Mouse (Mus musculus): ENCODE results near the gene P2ry1.

P2ry1 gene

DNA sequence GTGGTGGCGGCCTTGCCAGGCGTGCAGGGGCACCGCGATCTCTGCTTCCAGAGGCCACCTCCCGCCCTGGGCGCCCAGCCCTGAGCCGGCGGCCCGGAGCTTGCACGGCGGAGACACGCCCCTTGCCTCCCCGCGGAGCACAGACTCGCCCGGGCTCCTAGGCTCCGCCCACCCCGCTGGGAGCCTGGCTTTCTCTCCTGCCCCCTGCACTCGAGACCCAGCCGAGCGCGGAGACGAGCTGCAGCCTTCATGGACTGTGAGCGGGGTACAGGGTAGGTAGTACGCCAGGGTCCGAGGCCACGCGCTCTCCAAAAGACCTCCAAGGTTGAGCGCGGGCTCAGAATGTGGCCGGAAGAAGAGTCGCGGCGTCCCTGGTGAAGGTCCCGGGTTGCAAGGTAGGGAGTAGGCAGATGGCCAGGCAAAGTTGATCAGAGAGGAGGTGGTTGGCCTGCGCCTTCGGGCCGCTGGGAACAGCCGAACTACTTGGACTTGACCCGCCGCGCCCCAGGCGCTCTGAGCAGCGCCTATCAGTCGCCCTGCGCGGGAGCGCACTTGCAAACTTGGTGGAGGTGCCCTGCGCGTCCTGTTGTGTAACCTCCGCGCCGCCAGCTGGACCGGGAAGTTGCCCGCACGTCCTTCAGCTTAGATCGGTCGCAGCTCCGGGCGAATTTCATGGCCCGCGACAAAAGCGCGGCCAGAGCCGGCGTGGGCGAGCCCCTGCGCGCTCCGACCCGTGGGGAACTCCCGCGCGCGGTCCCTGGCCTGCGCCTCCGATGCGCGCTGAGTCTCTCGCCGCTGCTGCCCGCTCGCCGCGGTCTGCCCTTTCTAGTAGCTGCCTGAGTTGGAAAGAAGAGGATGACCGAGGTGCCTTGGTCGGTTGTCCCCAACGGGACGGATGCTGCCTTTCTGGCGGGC, at the start of gene P2ry1:
TSS of gene P2ry1 (plus strand) at position 209 of the 915 bp plus-strand sequence.
- peak; percentile 7 to 26 for DNase-seq (ENCODE audit: low spot score in 2 of 2)

DNA sequence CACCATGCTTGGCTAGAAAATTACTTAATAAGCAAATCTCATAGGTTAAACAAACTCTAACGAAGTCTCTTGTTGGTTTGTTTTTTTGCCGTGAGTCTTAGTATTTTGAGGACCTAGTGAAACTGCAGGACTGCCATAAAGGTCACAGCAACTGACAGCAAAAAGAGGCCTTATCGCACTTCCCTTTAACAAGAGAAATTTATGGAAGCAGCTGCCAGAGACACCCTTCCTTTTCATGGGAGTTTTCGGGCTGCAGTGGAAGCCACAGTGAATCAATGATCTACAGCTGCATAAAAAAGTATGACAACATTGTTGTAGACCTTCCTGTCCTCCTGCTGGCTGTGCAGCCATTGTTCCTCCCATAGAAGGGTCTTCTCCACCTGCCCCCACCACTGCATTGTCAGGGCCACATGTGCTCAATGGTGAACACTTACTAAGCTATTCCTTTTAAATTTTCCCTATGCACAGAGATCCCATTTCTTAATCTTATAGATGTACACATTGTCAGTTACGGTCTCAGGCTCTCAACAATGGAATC, 49.3 kb upstream of the P2ry1 start:
- DNase-seq (ENCODE audit: low spot score in 2 of 2): no peak

DNA sequence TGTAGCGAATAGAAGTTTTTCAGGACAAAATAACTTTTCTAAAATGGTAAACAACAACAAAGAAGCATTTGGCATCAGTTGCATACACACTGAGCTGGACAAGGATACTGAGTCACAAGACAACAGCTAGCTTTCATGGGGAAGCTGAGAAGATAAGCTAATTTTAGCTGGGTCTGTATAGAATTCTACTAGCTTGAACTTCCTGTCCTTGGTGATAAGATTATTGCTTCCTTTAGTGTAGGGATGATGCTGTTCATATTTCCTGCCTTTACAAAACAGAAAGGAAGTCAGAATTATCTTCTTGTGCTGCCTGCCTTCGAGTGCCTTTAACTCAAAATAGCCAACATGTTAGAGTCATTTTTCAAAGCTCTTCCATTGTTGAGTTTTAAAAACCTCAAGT, 48.5 kb upstream of the P2ry1 start:
- DNase-seq (ENCODE audit: low spot score in 2 of 2): no peak

DNA sequence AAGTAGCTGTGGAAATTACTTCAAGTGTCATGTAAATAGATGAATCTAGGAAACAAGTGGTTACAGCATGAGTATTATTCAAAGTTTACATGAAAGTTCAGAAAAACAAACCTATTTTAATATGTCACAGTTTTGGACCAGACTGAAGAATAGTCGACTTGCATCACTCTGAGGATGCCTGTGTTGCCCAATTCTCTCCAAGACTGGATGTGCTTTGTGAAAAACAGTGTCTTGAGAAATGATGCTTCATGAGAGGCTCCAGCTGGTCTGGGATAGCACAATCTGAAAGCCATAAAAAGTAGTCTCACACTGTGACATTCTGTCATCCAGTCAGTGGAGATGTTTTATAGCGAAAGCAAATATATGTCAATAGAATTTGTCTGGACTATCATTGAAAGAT, 43.8 kb upstream of the P2ry1 start:
- no peak for DNase-seq (ENCODE audit: low spot score in 2 of 2)

DNA sequence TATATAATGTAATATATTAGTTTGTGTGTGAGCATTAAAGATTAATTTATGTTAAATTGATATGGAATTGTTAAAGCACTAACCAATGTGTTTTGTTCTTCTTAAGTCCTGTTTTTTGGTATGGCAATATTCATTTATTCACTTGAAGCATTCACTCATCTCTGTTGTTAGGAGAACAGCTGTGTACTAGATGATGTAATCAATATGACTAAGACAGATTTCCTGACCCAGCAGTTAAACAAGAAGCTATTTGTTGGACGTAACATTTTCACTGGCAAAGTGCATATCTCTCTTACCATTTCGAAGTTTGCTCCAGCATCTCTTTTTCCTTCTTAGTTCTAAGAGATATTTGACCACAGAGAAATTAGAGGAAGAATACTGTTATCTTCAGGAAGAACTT, 37.5 kb upstream of the P2ry1 start:
- no peak for DNase-seq (ENCODE audit: low spot score in 2 of 2)

DNA sequence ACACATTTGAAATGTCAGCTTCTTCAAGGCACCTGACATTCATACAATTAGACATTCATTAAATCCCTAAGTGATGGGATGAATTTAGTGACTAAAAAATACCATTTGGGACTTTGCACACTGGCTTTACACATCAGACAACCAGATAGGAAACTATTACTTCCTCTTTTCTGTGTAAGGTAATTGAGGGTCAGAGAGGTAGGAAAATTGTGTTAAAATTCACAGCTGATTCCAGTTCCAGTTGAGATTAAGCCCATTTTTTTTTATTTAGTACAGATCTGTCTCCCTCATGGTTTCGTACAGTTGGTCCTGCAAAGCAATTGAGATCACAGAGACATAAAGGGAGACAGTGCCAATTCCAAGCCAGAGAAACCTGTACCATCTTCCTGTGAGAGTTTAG, 27.7 kb upstream of the P2ry1 start:
- DNase-seq (ENCODE audit: low spot score in 2 of 2): no peak

DNA sequence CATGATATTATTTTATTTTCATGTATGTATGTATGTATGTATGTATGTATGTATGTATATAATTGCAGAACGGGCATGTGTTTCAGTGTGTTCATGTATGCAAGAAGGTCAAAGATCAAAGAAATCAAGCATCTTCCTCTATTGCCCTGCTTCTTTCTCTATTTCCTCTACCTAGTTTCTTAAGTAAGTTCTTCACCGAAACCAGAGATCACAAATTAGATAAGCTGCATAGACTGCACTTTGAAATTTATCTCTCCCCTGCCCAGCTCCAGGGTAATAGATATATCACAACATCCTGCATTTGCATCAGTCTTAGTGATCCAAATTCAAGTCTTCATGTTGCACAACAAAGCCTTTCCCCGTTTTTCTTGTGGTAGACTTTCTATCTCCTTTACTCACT, 20.5 kb upstream of the P2ry1 start:
- DNase-seq (ENCODE audit: low spot score in 2 of 2): no peak

DNA sequence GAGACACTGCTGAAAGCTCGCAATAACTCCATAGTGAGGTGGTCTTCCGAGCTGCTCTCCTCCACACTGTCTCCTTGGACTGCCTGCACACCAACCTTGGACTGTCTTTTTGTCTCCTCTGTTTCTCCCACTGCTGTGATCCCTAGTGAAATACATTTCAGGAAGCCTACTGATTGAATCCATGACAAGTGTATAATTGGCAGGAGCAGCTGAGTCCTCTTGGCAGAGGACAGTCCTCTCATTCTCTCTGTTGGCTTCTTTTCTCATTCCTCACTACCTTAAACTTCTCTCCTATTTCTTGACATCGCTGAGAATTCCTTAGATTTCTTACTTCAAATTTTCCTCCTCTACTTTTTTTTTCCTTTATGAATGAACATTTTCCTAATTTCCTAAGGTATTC, 4.5 kb upstream of the P2ry1 start:
- DNase-seq (ENCODE audit: low spot score in 2 of 2): no peak

DNA sequence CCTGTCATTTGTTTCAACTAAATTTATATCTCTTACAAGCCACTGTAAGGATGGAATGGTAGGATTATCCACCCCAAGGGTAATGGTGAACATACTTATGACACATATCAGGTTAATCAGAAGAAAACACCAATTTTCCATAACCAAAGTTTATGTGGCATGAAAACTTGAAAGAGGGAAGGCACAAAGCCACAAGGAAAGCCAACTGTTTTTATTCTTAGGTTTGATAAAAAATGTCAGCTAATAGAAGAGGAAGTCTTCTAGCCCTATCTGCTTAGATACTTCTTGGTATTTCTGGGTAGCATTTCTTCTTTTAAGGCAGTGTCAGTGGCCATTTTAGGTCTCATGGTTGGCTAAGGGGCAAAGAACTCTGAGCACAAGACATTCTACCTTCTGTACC, 2.9 kb upstream of the P2ry1 start:
- no peak for DNase-seq (ENCODE audit: low spot score in 2 of 2)

DNA sequence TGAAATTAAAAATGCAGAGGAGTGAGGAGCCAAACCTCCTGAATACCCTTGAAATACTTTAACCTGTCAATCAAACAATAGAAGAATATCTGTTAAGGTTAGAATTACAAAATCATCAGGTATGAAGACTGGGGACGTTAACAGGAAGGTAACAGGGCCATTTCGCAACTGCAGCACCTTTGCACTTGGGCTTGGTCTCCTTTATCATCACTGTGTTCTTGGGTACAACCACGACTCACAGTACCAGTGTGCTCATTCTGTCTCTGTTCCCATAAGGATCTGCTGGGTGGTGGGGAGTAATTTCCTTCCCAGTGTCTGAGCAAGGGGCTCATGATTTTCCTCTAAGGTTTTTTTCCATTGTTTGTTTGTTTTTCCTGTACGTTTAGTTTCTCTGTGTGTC, 1.8 kb upstream of the P2ry1 start:
- DNase-seq (ENCODE audit: low spot score in 2 of 2): no peak

DNA sequence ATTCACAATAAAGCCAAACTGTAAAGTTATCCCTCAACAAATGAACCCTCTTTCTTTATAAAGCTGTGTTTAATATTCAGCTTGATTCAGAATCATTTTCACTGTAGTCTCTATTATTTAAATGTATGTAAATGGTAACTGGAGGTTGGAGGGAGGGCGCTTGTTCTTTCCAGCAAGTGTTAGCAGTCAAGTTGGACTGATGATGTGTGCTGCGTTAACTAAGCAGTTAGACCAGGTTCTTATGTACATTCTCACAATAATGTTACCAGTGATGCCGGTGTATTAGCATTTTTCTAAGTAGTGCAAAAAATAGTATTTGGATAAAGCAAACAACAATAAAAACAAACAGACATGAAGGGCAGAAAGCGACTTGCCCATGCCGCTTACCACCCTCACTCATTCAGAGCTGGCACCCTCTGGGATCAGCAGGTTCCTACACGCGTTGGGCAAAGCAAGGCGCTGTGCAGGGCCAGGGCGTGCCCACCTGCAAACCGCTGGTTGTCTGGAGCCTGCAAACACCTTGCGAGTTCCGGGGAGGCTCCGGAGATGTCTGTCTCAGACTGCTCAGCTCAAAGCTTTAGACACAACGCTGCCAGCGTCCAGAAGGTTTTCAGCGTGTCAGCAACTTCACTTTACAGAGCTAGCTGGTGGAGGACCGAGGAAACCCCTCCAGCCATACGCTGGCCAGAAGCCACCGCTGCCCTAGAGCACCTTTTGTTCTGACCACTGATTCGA, 576 bp upstream of the P2ry1 start:
- no peak for DNase-seq (ENCODE audit: low spot score in 2 of 2)

DNA sequence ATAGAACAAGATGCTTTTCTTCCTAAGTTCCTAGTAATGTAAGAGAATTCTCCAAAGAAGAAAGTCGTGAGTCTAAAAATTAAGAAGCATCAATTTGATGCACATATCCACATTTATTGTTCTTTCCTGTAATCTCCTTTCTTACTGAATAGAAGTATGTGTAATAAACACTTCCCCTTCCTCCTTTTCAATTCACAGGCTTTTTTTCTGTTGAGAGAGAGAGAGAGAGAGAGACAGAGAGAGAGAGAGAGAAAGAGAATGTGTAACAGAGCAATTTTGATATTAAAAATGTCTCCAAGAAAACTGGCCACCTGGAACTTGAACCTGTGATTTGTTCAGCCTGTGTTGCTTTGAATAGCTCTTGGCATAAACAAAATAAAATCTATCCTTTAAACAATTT, 2.0 kb downstream of the P2ry1 start:
- DNase-seq (ENCODE audit: low spot score in 2 of 2): no peak

DNA sequence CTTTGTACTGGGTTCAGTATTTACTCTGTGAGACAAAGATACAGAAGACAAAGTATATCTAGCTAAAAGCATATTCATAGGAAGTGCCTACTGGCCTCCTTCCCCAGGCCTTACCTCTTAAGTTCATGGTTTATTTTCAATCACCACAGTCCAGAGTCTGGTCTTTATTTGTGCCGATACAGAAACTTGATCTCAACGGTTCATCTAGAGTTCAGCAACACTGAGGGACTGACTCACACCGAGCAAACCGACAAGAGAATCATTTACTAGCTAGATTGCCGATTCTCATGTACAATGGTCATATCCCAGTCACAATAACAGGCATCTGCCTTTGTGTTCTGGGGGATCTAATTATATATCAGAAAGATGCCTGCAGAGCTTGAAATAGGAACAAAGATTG, 9.1 kb downstream of the P2ry1 start:
- no peak for DNase-seq (ENCODE audit: low spot score in 2 of 2)

DNA sequence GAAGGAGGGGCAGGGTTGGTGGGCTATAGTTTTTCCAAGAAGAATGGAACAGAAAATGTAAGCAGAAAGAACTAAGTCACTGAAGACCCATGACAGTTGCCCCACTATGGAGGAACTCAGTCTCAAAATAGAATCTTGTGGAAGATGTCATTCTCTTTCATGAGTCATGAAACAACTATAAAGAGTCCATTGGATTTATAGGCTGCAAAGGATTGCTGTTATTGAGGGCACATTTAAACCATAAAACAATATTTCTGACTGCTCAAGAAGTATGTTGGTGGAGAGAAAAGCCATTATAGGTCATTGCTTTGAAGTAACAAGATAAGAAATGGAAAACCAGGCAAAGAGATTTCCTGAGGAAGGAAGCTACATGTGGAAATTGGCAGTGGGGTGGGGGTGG, 10.0 kb downstream of the P2ry1 start:
- DNase-seq (ENCODE audit: low spot score in 2 of 2): no peak

DNA sequence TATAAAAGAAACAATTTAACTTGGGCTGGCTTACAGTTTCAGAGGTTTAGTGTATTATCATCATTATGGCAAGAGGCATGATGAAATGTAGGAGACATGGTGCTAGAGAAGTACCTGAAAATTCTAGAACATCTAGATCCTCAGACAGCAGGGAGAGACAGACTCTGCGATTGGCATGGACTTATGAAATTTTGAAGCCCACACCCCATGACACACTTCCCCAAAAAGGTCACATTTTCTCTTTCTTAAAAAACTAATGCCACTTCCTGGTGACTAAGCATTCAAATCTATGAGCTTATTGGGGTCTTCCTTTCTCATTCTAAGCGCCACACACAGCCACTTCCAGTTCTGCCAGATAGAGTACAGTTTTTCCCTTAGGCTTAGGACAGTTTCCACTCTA, 14.1 kb downstream of the P2ry1 start:
- DNase-seq (ENCODE audit: low spot score in 2 of 2): no peak

DNA sequence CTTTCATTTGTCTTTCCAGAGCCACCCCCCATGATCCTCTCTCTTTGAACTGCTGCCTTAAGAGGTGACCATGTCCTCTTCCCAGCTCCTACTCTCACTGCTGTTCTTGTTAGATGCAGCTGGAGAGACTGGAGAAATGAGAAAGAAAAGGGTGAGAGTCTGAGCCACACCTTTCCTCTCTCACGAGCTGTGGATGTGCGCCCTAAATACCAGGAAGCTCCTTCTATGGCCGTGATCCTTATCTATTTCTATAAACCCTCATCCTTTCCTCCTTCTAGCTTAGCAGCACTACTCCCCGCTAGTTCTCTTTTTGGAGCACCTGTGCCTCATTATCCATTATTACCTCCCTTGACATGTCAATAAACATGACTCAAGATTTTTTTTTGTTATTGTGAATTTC, 29.5 kb downstream of the P2ry1 start:
- DNase-seq (ENCODE audit: low spot score in 2 of 2): no peak

DNA sequence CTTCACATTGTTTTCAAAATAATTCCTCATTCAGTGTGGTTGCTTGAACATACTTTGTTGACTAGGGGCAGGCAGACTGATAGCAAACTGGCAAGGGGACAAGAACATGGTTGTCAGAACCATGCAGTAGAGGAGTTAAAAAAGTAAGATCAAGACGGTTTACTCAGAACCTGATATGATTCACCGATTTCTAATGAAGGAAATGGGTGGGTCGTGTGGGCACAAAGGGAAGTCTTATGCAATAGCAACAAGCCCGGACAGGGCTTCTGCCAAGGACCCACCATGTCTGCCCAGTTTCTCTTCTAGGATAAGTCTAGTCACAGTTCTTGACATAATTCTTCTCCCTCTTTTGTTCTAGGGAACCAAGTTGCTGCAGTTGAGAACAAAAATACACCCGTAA, 33.0 kb downstream of the P2ry1 start:
- DNase-seq (ENCODE audit: low spot score in 2 of 2): no peak

DNA sequence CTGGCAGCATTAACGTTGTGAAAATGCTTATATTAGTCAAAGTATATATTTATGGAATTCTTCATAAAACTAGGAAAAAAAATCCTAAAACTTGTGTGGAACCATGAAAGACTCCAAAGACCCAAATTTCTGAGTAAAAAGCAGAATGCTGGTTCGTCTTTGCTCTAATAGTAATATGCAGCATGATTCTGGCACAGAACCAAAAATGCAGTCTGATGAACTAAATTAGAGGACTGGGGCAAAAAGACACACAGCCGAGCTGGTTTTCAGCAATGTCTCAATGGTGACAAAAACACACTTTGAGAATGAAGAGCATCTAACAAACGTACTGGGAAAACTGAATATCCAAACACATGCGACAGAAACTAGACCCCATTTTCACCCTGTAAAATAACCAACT, 37.3 kb downstream of the P2ry1 start:
- DNase-seq (ENCODE audit: low spot score in 2 of 2): no peak

DNA sequence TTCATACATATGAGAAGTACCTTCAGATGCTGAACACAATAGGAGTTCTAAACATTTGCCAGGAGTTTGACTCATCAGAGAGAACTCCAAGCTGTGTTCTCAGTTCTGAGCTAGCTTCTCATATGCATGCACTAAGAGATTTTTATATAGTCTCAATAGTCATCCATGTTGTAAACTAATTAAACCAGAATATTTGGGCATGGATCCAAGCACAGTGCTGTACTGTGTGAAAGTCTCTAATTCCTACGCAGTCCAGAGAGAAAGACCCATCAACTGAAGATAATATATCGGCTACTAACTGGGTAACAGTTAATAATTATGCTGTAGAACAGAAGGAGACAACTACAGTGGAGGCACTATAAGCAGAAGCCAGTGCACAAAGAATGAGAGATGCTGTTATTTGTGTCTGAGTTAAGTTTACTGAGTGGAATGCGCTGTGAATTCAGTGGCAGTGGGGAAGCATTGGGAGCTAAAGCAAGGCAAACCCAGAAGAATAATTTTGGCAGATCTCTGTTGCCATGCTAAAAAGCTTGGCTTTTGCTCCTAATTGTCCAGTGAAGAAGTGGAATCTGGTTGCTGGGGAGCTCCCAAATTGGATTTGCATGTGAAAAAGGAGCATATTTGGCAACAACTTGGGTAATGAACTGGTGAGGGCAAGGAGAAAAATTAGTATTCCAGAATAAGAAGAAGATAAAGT, 47.5 kb downstream of the P2ry1 start:
- no peak for DNase-seq (ENCODE audit: low spot score in 2 of 2)
